Mouse (Mus musculus) heart, embryonic 12.5 days (tissue): ENCODE measurements around the gene Grin2a. TPM values are rescaled to one million over a fixed set of nuclear protein-coding genes. Genes with fewer than 3 reads are reported as not detected.

Experiments
- ATAC-seq: fragments of 200-750 bp; cut with Nextera tagmentation; 2 replicates; pipeline ENCODE4 v1.8.0; 2017; ENCODE audit warnings: moderate TSS enrichment, moderate library complexity; ENCODE audit not compliant: insufficient number of reproducible peaks, low FRiP score
- H3K27ac ChIP-seq: fragments of 300-500 bp; sonication (generic); 2 replicates; pipeline ENCODE4 v1.5.1; 2016; ENCODE audit warnings: mild to moderate bottlenecking, moderate library complexity; ENCODE audit not compliant: poor library complexity, severe bottlenecking
- H3K27me3 ChIP-seq: fragments of 300-500 bp; sonication (generic); replicated peaks from 2 replicates; pipeline ENCODE4 v1.6.1; 2016; ENCODE audit warnings: mild to moderate bottlenecking, moderate library complexity
- H3K36me3 ChIP-seq: fragments of 300-500 bp; sonication (generic); 2 replicates; pipeline ENCODE4 v1.6.1; 2016; ENCODE audit warnings: mild to moderate bottlenecking, moderate library complexity
- H3K4me1 ChIP-seq: fragments of 300-500 bp; sonication (generic); replicated peaks from 2 replicates; pipeline ENCODE4 v1.6.1; 2016; ENCODE audit warnings: mild to moderate bottlenecking
- H3K4me2 ChIP-seq: fragments of 300-500 bp; sonication (generic); 2 replicates; pipeline ENCODE4 v1.6.1; 2016; ENCODE audit warnings: mild to moderate bottlenecking, moderate library complexity
- H3K4me3 ChIP-seq: fragments of 300-500 bp; sonication (generic); 2 replicates; pipeline ENCODE4 v1.5.1; 2016; ENCODE audit warnings: mild to moderate bottlenecking
- H3K9ac ChIP-seq: fragments of 300-500 bp; sonication (generic); 2 replicates; pipeline ENCODE4 v1.6.1; 2016; ENCODE audit warnings: mild to moderate bottlenecking, moderate library complexity
- H3K9me3 ChIP-seq: fragments of 300-500 bp; sonication (generic); replicated peaks from 2 replicates; pipeline ENCODE4 v1.6.1; 2016; ENCODE audit warnings: mild to moderate bottlenecking, moderate library complexity
- WGBS: fragments of 180-500 bp; shearing (Covaris S2); methylation state at CpG from one replicate; pipeline ENCODE4 v1.1.7; 2016; 5-methylcytosine and 5-hydroxymethylcytosine counted together
- polyA plus RNA-seq: library from polyadenylated mRNA; unstranded; fragments of >200 nt; fragmentation: Nextera tagmentation; extraction: Ambion mirVana; gene quantifications from 2 replicates; pipeline ENCODE4 v1.2.1, GENCODE M21; 2016

Gene Grin2a
- polyA plus RNA-seq, 1 experiment from 2014 or later, result 0.98 TPM

DNA sequence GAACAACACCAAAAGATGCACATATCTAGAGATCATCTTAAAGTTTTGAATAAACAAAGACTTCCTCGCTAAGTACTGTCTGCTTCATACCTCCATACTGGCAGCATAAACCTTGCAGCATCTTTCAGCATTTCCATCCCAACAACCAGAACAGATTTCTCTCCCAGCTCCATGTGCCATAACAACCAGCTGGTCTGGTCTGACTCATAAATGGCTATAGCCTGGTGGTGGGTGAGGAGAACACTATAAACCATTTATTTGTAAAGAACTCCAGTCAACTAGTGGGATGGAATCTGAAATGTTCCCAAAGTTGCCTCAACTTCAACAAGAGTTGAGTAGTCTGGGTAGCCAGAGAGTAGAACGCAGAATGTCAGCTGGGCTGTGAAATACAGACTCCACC is 202.4 kb downstream of the Grin2a start:
- no peak overlapping the region for H3K9ac ChIP-seq
- H3K27me3 ChIP-seq, result no peaks in the 10 kb centered on the region
- no peak overlapping the region for H3K4me3 ChIP-seq
- H3K27ac ChIP-seq, result no peak overlapping the region
- no peak for ATAC-seq
- H3K9me3 ChIP-seq, result no peaks in the 10 kb centered on the region
- H3K4me2 ChIP-seq, result no peak overlapping the region
- H3K36me3 ChIP-seq, result no peaks in the 10 kb centered on the region
- 78% methylated on average over 2 of the region's 2 CpGs for WGBS
- no peaks in the 10 kb centered on the region for H3K4me1 ChIP-seq

DNA sequence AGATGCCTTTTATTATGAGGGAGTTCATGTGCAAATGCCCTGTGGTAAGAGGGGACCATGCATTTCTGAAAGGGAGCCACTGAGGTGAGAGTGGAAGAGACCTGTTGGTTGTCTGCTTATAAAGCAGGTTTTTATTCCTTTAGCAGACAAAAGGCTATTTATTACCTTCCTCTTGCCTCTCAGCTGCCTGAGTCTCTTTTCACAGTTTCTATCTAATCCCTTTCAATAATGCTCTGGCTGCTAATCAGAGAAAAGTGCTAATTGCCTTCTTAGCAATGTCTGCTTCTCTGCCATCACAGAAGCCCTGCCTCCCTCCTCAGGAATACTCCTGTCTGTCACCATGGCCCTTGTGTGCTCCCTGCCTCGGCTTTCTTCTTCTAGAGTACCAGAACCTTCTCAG is 209.1 kb downstream of the Grin2a start:
- no peaks in the 10 kb centered on the region for H3K9me3 ChIP-seq
- no peak overlapping the region for H3K4me3 ChIP-seq
- no peaks in the 10 kb centered on the region for H3K36me3 ChIP-seq
- no peak overlapping the region for H3K9ac ChIP-seq
- WGBS, result 45% methylated on average over 1 of the region's 1 CpGs
- H3K27me3 ChIP-seq, result no peaks in the 10 kb centered on the region
- H3K4me2 ChIP-seq, result no peak overlapping the region
- no peak overlapping the region for H3K27ac ChIP-seq
- no peaks in the 10 kb centered on the region for H3K4me1 ChIP-seq
- ATAC-seq, result no peak

DNA sequence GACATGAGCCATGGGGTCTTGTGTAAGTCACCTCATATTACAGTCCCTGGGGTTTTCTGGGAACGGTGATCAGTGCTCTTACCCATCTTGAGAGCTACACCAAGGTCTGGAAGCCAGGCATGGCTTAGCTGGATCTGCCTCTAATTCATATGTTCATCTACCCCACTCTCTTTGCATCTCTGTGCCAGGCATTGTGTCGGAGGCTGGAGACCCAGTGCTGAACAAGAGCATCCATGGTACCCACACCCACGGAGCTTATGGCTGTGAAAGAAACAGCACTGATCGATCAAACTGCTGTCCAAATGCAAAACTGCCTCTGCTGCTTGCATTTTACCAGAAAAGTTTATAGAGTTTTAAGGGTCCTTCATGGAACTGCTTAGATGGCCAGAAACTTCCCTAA is 209.5 kb downstream of the Grin2a start:
- no peak overlapping the region for H3K9ac ChIP-seq
- no peak overlapping the region for H3K4me3 ChIP-seq
- no peak overlapping the region for H3K27ac ChIP-seq
- H3K36me3 ChIP-seq, result no peaks in the 10 kb centered on the region
- no peak for ATAC-seq
- H3K4me1 ChIP-seq, result no peaks in the 10 kb centered on the region
- H3K27me3 ChIP-seq, result no peaks in the 10 kb centered on the region
- WGBS, result 83% methylated on average over 4 of the region's 4 CpGs
- H3K9me3 ChIP-seq, result no peaks in the 10 kb centered on the region
- no peak overlapping the region for H3K4me2 ChIP-seq

DNA sequence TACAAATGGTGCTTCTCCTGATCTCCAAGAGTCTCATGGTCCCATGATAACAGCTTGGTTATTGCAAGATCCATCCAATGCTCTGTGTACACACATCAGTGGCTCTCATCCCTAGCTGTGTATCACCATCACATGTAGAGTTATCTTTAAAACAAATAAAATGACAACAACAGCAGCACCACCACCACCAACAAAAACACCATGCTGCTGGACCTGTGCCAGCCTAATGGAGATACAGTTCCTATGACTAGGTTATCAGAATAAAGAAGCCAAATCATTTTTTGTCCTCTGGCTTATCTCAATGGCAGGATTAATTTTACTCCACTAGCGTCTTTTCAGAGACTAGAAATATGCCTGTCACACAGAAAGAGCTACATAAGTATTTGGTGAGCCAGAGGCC is 226.4 kb downstream of the Grin2a start:
- Histone ChIP-seq H3K9ac (no peak overlapping the region), H3K4me1 (no peaks in the 10 kb centered on the region), H3K27ac (no peak overlapping the region), H3K4me3 (no peak overlapping the region), H3K4me2 (no peak overlapping the region), H3K9me3 (no peaks in the 10 kb centered on the region), H3K27me3 (no peaks in the 10 kb centered on the region), H3K36me3 (no peaks in the 10 kb centered on the region)
- no peak for ATAC-seq
- WGBS, result 40% methylated on average over 1 of the region's 1 CpGs

DNA sequence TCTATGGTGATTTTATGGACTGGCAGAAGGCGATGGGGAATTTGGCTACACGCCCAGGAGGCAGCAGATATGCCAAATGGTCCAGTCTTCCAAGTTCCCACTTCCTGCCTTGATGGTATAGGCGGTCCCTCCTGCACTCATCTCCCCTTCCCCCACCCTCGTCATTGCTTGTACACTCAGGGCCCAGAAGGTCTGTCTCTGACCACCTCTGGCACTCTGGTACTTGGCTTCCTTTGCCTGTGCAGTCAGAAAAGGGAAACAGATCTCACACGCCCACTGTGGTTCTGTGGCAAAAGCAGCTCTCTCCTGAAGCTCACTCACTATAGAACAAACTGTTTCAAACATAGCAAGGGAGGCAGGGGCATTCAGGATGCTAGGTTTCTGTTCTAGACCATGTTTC is 227.0 kb downstream of the Grin2a start:
- H3K4me2 ChIP-seq, result no peak overlapping the region
- H3K27ac ChIP-seq, result no peak overlapping the region
- ATAC-seq, result no peak
- no peaks in the 10 kb centered on the region for H3K27me3 ChIP-seq
- no peaks in the 10 kb centered on the region for H3K36me3 ChIP-seq
- WGBS, result 48% methylated on average over 5 of the region's 5 CpGs
- H3K4me3 ChIP-seq, result no peak overlapping the region
- no peaks in the 10 kb centered on the region for H3K4me1 ChIP-seq
- H3K9ac ChIP-seq, result no peak overlapping the region
- no peaks in the 10 kb centered on the region for H3K9me3 ChIP-seq

DNA sequence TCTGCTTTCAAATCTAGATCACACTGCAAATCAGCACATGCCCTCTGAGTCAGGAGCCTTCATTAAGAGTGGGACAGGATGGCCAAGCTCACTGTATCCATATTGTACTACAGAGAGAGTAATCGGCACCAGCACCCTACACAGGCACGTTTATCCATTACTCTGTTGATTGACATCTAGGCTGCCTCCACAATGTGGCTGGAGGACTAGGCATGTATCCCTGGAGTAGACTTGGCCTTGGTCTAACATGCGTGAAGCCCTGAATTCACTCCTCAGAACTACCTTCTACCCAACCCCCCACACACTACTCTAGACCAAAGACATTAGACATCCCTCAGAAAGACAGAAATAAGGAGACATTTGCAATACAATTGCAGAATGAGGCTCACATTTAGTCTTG is 227.4 kb downstream of the Grin2a start:
- 78% methylated on average over 3 of the region's 3 CpGs for WGBS
- no peaks in the 10 kb centered on the region for H3K4me1 ChIP-seq

DNA sequence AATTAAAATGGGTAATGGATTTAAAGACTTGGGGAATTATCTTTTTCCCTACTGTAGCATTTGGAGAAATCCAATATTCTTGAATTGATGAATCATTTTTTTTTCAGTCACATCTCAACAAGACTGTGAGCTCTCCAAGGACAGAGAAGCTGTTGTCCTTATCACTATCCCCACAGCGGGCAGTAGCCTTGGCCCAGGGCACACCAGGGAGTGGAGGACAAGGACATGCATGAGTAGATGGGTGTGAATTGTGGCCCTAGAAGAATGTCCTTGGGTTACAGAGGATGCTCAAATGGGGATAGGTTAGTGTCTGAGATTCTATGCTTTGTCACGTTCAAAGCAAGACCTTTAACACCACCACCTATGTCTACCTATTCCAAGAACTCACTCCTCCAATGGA is 231.3 kb downstream of the Grin2a start:
- Histone ChIP-seq H3K4me2 (no peak overlapping the region), H3K36me3 (no peaks in the 10 kb centered on the region), H3K9me3 (0 out of 2 replicates have a peak, but pooled peaks cover 2% of the 10 kb centered on the region), H3K27ac (no peak overlapping the region), H3K9ac (no peak overlapping the region), H3K4me3 (no peak overlapping the region), H3K27me3 (no peaks in the 10 kb centered on the region), H3K4me1 (no peaks in the 10 kb centered on the region)
- WGBS, result 71% methylated on average over 2 of the region's 2 CpGs
- no peak for ATAC-seq

More for the DNA sequence above, 227.4 kb downstream of the Grin2a start:
- ATAC-seq, result no peak
- Histone ChIP-seq H3K9me3 (no peaks in the 10 kb centered on the region), H3K4me2 (no peak overlapping the region), H3K27ac (no peak overlapping the region), H3K27me3 (no peaks in the 10 kb centered on the region), H3K4me3 (no peak overlapping the region), H3K36me3 (no peaks in the 10 kb centered on the region), H3K9ac (no peak overlapping the region)

DNA sequence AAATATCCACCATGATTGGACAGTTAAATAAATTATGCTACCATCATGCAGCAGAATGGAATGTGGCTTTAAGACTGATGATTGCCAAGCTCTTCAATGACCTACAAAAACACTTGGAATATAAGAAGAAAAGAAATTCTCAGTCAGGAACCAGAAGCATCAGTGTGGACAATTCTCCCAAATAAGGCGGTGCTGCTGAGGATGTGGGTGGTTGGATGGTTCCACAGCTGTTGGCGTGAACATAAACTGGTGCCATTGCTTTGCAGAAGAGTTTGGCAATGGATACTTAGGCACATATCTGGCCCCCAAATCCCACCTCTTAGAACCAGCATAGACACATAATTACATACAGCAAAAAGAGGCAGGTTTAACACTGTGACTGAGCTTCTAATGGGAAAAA is 235.0 kb downstream of the Grin2a start:
- Histone ChIP-seq H3K4me1 (no peaks in the 10 kb centered on the region), H3K27ac (no peak overlapping the region), H3K27me3 (no peaks in the 10 kb centered on the region), H3K36me3 (no peaks in the 10 kb centered on the region), H3K4me2 (no peak overlapping the region), H3K9ac (no peak overlapping the region), H3K4me3 (no peak overlapping the region), H3K9me3 (0 out of 2 replicates have a peak, but pooled peaks cover 2% of the 10 kb centered on the region)
- WGBS, result 84% methylated on average over 2 of the region's 2 CpGs
- ATAC-seq, result no peak

DNA sequence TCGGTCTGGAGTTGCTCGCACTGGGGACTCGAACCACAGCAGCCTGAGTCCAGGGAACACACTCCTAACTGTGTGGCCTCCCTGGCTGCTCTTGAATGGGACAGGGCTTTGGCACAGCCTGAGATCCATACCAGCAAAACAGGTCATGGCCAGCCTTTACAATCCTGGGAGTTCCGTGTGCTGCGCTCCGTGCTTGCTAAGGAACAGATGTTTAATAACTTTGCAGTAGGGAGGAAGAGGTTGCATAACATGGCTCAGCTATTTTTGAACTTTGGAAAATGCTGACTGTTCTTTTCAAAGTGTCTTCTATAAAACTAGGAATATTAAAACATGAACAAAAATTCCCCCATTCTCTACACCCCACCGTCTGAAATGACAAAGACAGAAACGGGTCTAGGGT is 238.5 kb downstream of the Grin2a start:
- no peak overlapping the region for H3K4me3 ChIP-seq
- WGBS, result 89% methylated on average over 8 of the region's 8 CpGs
- ATAC-seq, result no peak
- no peaks in the 10 kb centered on the region for H3K9me3 ChIP-seq
- H3K4me2 ChIP-seq, result no peak overlapping the region
- H3K27ac ChIP-seq, result no peak overlapping the region
- H3K27me3 ChIP-seq, result no peaks in the 10 kb centered on the region
- H3K4me1 ChIP-seq, result no peaks in the 10 kb centered on the region
- H3K36me3 ChIP-seq, result no peaks in the 10 kb centered on the region
- no peak overlapping the region for H3K9ac ChIP-seq

DNA sequence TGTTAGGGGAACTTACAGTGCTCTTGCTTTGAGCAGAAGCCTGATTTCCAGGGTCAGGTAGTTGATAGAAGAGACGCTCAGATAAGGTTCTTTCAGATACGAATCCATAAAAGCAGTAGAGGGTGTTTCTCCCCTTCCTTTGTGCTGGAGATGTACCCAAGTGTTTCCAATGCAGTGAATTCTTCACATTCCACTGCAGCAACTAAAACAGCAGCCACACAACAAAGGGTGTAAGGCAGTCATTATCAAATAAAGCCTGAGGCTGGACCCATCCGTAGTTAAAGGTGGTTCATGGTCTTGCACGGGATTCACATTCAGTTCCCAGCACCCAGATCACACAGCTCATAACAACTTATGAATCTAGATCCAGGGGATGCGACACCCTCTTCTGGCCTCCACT is 241.3 kb downstream of the Grin2a start:
- Histone ChIP-seq H3K36me3 (no peaks in the 10 kb centered on the region), H3K9ac (no peak overlapping the region), H3K4me1 (no peaks in the 10 kb centered on the region), H3K27me3 (no peaks in the 10 kb centered on the region), H3K27ac (no peak overlapping the region), H3K4me3 (no peak overlapping the region), H3K4me2 (no peak overlapping the region), H3K9me3 (no peaks in the 10 kb centered on the region)
- 77% methylated on average over 5 of the region's 5 CpGs for WGBS
- ATAC-seq, result no peak

DNA sequence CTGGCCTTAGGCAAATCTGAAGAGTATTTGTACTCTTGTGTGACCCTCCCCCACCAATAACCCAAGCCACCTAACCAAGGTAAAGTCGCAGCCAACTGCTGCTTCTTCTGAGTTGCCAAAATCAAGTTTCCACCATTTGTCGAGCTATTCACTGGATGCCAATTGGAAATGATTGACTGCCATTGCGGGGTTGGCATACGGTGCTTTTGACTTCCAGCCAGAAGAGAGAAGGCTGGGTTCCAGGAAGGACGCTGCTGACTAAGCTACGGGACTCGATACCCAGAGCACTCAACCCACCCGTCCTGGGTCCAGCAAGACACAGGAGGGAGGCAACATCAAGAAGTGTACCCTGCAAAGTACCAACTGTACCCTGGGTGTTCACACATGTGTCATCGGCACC is 242.3 kb downstream of the Grin2a start:
- Histone ChIP-seq H3K36me3 (no peaks in the 10 kb centered on the region), H3K27me3 (no peaks in the 10 kb centered on the region), H3K9me3 (no peaks in the 10 kb centered on the region), H3K27ac (no peak overlapping the region), H3K4me1 (no peaks in the 10 kb centered on the region), H3K4me2 (no peak overlapping the region), H3K4me3 (no peak overlapping the region), H3K9ac (no peak overlapping the region)
- ATAC-seq, result no peak
- 88% methylated on average over 9 of the region's 9 CpGs for WGBS

DNA sequence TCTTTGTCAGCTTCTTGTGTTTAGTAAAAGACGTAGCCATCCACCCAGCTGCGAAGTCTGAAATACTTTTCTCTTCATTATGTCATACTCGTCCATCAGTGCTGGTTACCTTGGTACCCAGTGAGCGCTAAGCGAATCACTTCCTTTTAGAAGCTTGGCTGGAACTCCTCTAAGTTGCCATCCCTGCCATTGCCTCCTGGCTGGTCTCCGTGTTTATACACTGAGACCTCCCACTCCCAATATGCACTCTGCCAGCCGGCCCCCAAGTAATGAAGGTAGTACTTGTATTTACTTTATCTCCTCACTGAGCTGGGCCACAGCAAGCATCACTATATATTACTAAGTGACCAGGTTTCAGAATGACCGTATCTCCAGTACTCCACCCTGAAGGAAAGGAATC is 242.8 kb downstream of the Grin2a start:
- no peaks in the 10 kb centered on the region for H3K9me3 ChIP-seq
- H3K9ac ChIP-seq, result no peak overlapping the region
- H3K4me3 ChIP-seq, result no peak overlapping the region
- no peak for ATAC-seq
- no peak overlapping the region for H3K27ac ChIP-seq
- no peaks in the 10 kb centered on the region for H3K36me3 ChIP-seq
- WGBS, result 85% methylated on average over 8 of the region's 8 CpGs
- no peak overlapping the region for H3K4me2 ChIP-seq
- H3K4me1 ChIP-seq, result no peaks in the 10 kb centered on the region
- H3K27me3 ChIP-seq, result no peaks in the 10 kb centered on the region
